Mouse (Mus musculus) right cerebral cortex, postnatal 14 days (tissue): Measurements from ENCODE around the gene Tbc1d21.

Source experiments
- DNase-seq: peaks from one replicate; pipeline ENCODE4 v3.0.0; 2022

The Tbc1d21 gene

GRCm38 (mm10) chr9:58336650-58337281 is 33.5 kb downstream of the Tbc1d21 start:
- DNase-seq = no peak

GRCm38 (mm10) chr9:58331276-58331675 is 39.0 kb downstream of the Tbc1d21 start:
- DNase-seq = no peak

GRCm38 (mm10) chr9:58330293-58330692 is 40.0 kb downstream of the Tbc1d21 start:
- DNase-seq = peak; percentile 76

GRCm38 (mm10) chr9:58327382-58327781 is 42.9 kb downstream of the Tbc1d21 start:
- no peak for DNase-seq

- DNase-seq = no peak
Observed at GRCm38 (mm10) chr9:58326477-58327180, 43.6 kb downstream of the Tbc1d21 start.

GRCm38 (mm10) chr9:58321681-58322080 is 48.6 kb downstream of the Tbc1d21 start:
- no peak for DNase-seq

GRCm38 (mm10) chr9:58318317-58318716 is 51.9 kb downstream of the Tbc1d21 start:
- DNase-seq = no peak

- DNase-seq = no peak
Observed at GRCm38 (mm10) chr9:58317381-58317780, 52.9 kb downstream of the Tbc1d21 start.

GRCm38 (mm10) chr9:58316784-58317183 is 53.5 kb downstream of the Tbc1d21 start:
- DNase-seq = no peak

- no peak for DNase-seq
Observed at GRCm38 (mm10) chr9:58315850-58316249, 54.4 kb downstream of the Tbc1d21 start.

- no peak for DNase-seq
Observed at GRCm38 (mm10) chr9:58314682-58315360, 55.4 kb downstream of the Tbc1d21 start.

GRCm38 (mm10) chr9:58312944-58313359 is 57.3 kb downstream of the Tbc1d21 start, which contains the start of gene Loxl1:
TSS of gene Loxl1 (minus strand) at chr9:58313186.
- peak; percentile 32 for DNase-seq

GRCm38 (mm10) chr9:58312196-58312943 is 57.9 kb downstream of the Tbc1d21 start:
- no peak for DNase-seq

GRCm38 (mm10) chr9:58311191-58311910 is 58.9 kb downstream of the Tbc1d21 start:
- no peak for DNase-seq

GRCm38 (mm10) chr9:58310043-58310660 is 60.1 kb downstream of the Tbc1d21 start:
- no peak for DNase-seq
